Mouse (Mus musculus): ENCODE measurements at regions not wholly inside any gene's neighbourhood (a gene's known extent, or its start where the extent isn't known, plus 50 kb on each side); places are given as distances from the start of the nearest gene placed in this dataset.

GRCm38 (mm10) chr1:42058494-42058893 is 637.1 kb upstream of the Pou3f3 start:
- Histone ChIP-seq H3K27me3 (ENCODE audit: insufficient read depth, low read length) (no peaks in the 10 kb centered on the region), H3K4me3 (ENCODE audit: low read length) (no peak overlapping the region), H3K9ac (replicated peaks; ENCODE audit: low read length) (no peak overlapping the region), H3K36me3 (ENCODE audit: insufficient read depth, low read length) (no peaks in the 10 kb centered on the region), H3K9me3 (ENCODE audit: low read length) (no peaks in the 10 kb centered on the region), H3K4me2 (ENCODE audit: low read depth, low read length) (no peak overlapping the region), H3K4me1 (ENCODE audit: insufficient read depth, low read length) (no peaks in the 10 kb centered on the region), H3K27ac (no peak overlapping the region)
- TF ChIP-seq CTCF (IDR thresholded peaks at IDR 0.05; ENCODE audit: low read depth), result no peak
- DNase-seq (ENCODE audit: low spot score), result no peak
- ATAC-seq, result no peak

GRCm38 (mm10) chr1:42070064-42070463 is 625.5 kb upstream of the Pou3f3 start:
- TF ChIP-seq CTCF (IDR thresholded peaks at IDR 0.05; ENCODE audit: low read depth), result no peak
- H3K27ac ChIP-seq, result no peak overlapping the region
- WGBS, result 77% methylated on average over 5 of the region's 5 CpGs
- H3K27me3 ChIP-seq (ENCODE audit: insufficient read depth, low read length), result no peaks in the 10 kb centered on the region
- no peaks in the 10 kb centered on the region for H3K4me1 ChIP-seq (ENCODE audit: insufficient read depth, low read length)
- DNase-seq (ENCODE audit: low spot score), result no peak
- no peaks in the 10 kb centered on the region for H3K9me3 ChIP-seq (ENCODE audit: low read length)
- no peak overlapping the region for H3K4me2 ChIP-seq (ENCODE audit: low read depth, low read length)
- H3K36me3 ChIP-seq (ENCODE audit: insufficient read depth, low read length), result no peaks in the 10 kb centered on the region
- no peak overlapping the region for H3K9ac ChIP-seq (replicated peaks; ENCODE audit: low read length)
- ATAC-seq, result no peak
- no peak overlapping the region for H3K4me3 ChIP-seq (ENCODE audit: low read length)

- H3K9me3 ChIP-seq (ENCODE audit: low read length), result no peaks in the 10 kb centered on the region
- no peaks in the 10 kb centered on the region for H3K4me1 ChIP-seq (ENCODE audit: insufficient read depth, low read length)
- no peaks in the 10 kb centered on the region for H3K27me3 ChIP-seq (ENCODE audit: insufficient read depth, low read length)
- DNase-seq (ENCODE audit: low spot score), result no peak
- no peak for TF ChIP-seq CTCF (IDR thresholded peaks at IDR 0.05; ENCODE audit: low read depth)
- WGBS, result 22% methylated on average over 2 of the region's 2 CpGs
- H3K4me3 ChIP-seq (ENCODE audit: low read length), result no peak overlapping the region
- no peak for ATAC-seq
- H3K27ac ChIP-seq, result no peak overlapping the region
- no peak overlapping the region for H3K4me2 ChIP-seq (ENCODE audit: low read depth, low read length)
- no peak overlapping the region for H3K9ac ChIP-seq (replicated peaks; ENCODE audit: low read length)
- H3K36me3 ChIP-seq (ENCODE audit: insufficient read depth, low read length), result no peaks in the 10 kb centered on the region
Observed at GRCm38 (mm10) chr1:42096026-42096425, 599.5 kb upstream of the Pou3f3 start.

- no peak for DNase-seq (ENCODE audit: low spot score)
- H3K4me3 ChIP-seq (ENCODE audit: low read length), result no peak overlapping the region
Observed at GRCm38 (mm10) chr1:42098580-42098979, 597.0 kb upstream of the Pou3f3 start.

GRCm38 (mm10) chr1:42107521-42107920 is 588.0 kb upstream of the Pou3f3 start:
- Histone ChIP-seq H3K36me3 (ENCODE audit: insufficient read depth, low read length) (no peaks in the 10 kb centered on the region), H3K4me2 (ENCODE audit: low read depth, low read length) (no peak overlapping the region), H3K4me3 (ENCODE audit: low read length) (no peak overlapping the region), H3K27me3 (ENCODE audit: insufficient read depth, low read length) (no peaks in the 10 kb centered on the region), H3K9me3 (ENCODE audit: low read length) (no peaks in the 10 kb centered on the region), H3K4me1 (ENCODE audit: insufficient read depth, low read length) (no peaks in the 10 kb centered on the region), H3K9ac (replicated peaks; ENCODE audit: low read length) (no peak overlapping the region), H3K27ac (no peak overlapping the region)
- TF ChIP-seq CTCF (IDR thresholded peaks at IDR 0.05; ENCODE audit: low read depth), result no peak
- no peak for ATAC-seq
- no peak for DNase-seq (ENCODE audit: low spot score)
- WGBS, result 28% methylated on average over 5 of the region's 5 CpGs

More at GRCm38 (mm10) chr1:42098580-42098979, 597.0 kb upstream of the Pou3f3 start:
- Histone ChIP-seq H3K4me2 (ENCODE audit: low read depth, low read length) (no peak overlapping the region), H3K9me3 (ENCODE audit: low read length) (no peaks in the 10 kb centered on the region), H3K27me3 (ENCODE audit: insufficient read depth, low read length) (no peaks in the 10 kb centered on the region), H3K4me1 (ENCODE audit: insufficient read depth, low read length) (no peaks in the 10 kb centered on the region), H3K36me3 (ENCODE audit: insufficient read depth, low read length) (no peaks in the 10 kb centered on the region), H3K9ac (replicated peaks; ENCODE audit: low read length) (no peak overlapping the region), H3K27ac (no peak overlapping the region)
- WGBS, result 62% methylated on average over 2 of the region's 2 CpGs
- TF ChIP-seq CTCF (IDR thresholded peaks at IDR 0.05; ENCODE audit: low read depth), result no peak
- no peak for ATAC-seq

- Histone ChIP-seq H3K4me3 (ENCODE audit: low read length) (no peak overlapping the region), H3K36me3 (ENCODE audit: insufficient read depth, low read length) (no peaks in the 10 kb centered on the region), H3K9me3 (ENCODE audit: low read length) (no peaks in the 10 kb centered on the region), H3K4me2 (ENCODE audit: low read depth, low read length) (no peak overlapping the region), H3K27me3 (ENCODE audit: insufficient read depth, low read length) (no peaks in the 10 kb centered on the region), H3K9ac (replicated peaks; ENCODE audit: low read length) (no peak overlapping the region), H3K27ac (no peak overlapping the region), H3K4me1 (ENCODE audit: insufficient read depth, low read length) (no peaks in the 10 kb centered on the region)
- 42% methylated on average over 1 of the region's 1 CpGs for WGBS
- no peak for DNase-seq (ENCODE audit: low spot score)
- TF ChIP-seq CTCF (IDR thresholded peaks at IDR 0.05; ENCODE audit: low read depth), result no peak
- ATAC-seq, result no peak
Observed at GRCm38 (mm10) chr1:42107925-42108324, 587.6 kb upstream of the Pou3f3 start.

GRCm38 (mm10) chr1:42152175-42152790 is 543.3 kb upstream of the Pou3f3 start:
- Histone ChIP-seq H3K4me3 (ENCODE audit: low read length) (no peak overlapping the region), H3K4me1 (ENCODE audit: insufficient read depth, low read length) (no peaks in the 10 kb centered on the region), H3K27ac (no peak overlapping the region), H3K36me3 (ENCODE audit: insufficient read depth, low read length) (no peaks in the 10 kb centered on the region), H3K4me2 (ENCODE audit: low read depth, low read length) (0 out of 2 replicates have a peak overlapping the region, but pooled peaks have one; percentile 16), H3K27me3 (ENCODE audit: insufficient read depth, low read length) (no peaks in the 10 kb centered on the region), H3K9me3 (ENCODE audit: low read length) (no peaks in the 10 kb centered on the region), H3K9ac (replicated peaks; ENCODE audit: low read length) (no peak overlapping the region)
- TF ChIP-seq CTCF (IDR thresholded peaks at IDR 0.05; ENCODE audit: low read depth), result no peak
- 38% methylated on average over 13 of the region's 13 CpGs for WGBS
- DNase-seq (ENCODE audit: low spot score) (peak; percentile 10), ATAC-seq (no peak)
